Mouse (Mus musculus) cortical plate, adult 2 months (tissue): ENCODE data around the gene Socs5.

Source experiments
- CTCF ChIP-seq: fragments of 200-500 bp; IDR thresholded peaks from 2 replicates; pipeline ENCODE4 v1.5.1; 2011; ENCODE audit warnings: mild to moderate bottlenecking, control low read depth, low read length; ENCODE audit not compliant: insufficient read depth; ENCODE audit errors: extremely low read depth
- POLR2A ChIP-seq: fragments of 200-500 bp; IDR thresholded peaks from 2 replicates; pipeline ENCODE4 v1.6.1; 2011; ENCODE audit warnings: mild to moderate bottlenecking, low read length, control low read depth; ENCODE audit not compliant: insufficient read depth; ENCODE audit errors: extremely low read depth

DNA sequence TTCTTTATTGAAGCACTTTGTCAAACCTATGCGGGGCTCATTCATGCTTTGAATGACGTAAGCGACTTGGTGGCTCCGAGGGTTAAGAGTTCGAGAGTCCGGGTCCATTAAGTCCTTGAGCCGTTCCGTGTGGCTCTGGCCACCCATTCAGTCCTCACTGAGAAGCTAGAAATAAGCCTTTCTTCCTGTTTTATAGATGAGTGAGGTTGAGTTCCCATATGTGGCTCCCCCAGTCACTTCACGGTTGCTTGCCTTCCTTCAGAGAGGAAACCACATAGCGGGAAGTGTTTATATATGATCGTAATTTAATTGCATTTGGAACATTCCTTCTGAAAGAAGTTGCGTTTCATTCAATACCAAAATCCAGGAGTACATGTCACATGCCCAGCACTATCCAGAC, 42.3 kb downstream of the Socs5 start:
- no peak for TF ChIP-seq POLR2A
- no peak for TF ChIP-seq CTCF
